Mouse (Mus musculus): ENCODE measurements around the gene BC024063. TPM values are rescaled to one million over a fixed set of nuclear protein-coding genes. Genes with fewer than 3 reads are reported as not detected.
"Not testable (repeated sequence)": the region's sequence is repeated elsewhere in the genome, so short reads cannot be mapped to it uniquely, and the experiment has no call there.

BC024063 gene
- 10.3 and 10.7 TPM in 2 replicates for polyA plus RNA-seq (2014; fragmentation: Nextera tagmentation; extraction: Ambion mirVana)

GRCm38 (mm10) chr10:82082728-82083621 lies at the start of gene BC024063:
Gene BC024063 (plus strand): TSS chr10:82083353.
- peak within 1 kb of the TSS; percentile 55 for H3K9ac ChIP-seq (ENCODE audit: low read length)
- not testable (repeated sequence) for H3K27me3 ChIP-seq (replicated peaks; ENCODE audit: control insufficient read depth, insufficient read depth, low read length); H3K4me1 ChIP-seq (ENCODE audit: control insufficient read depth, insufficient read depth, low read length); H3K36me3 ChIP-seq (ENCODE audit: control insufficient read depth, insufficient read depth, low read length); H3K9me3 ChIP-seq (replicated peaks; ENCODE audit: control insufficient read depth, low read length)
- peak within 1 kb of the TSS; percentile 72 for H3K27ac ChIP-seq (ENCODE audit: low read depth, low read length)
- WGBS = 22% methylated on average over 42 of the region's 42 CpGs
- peak within 1 kb of the TSS; percentile 36 for H3K4me3 ChIP-seq (ENCODE audit: low read depth, low read length)
- ATAC-seq (peak; percentile 99), DNase-seq (ENCODE audit: low spot score) (peak; percentile 92)
- H3K4me2 ChIP-seq (ENCODE audit: low read length) = peak within 1 kb of the TSS; percentile 37

DNA sequence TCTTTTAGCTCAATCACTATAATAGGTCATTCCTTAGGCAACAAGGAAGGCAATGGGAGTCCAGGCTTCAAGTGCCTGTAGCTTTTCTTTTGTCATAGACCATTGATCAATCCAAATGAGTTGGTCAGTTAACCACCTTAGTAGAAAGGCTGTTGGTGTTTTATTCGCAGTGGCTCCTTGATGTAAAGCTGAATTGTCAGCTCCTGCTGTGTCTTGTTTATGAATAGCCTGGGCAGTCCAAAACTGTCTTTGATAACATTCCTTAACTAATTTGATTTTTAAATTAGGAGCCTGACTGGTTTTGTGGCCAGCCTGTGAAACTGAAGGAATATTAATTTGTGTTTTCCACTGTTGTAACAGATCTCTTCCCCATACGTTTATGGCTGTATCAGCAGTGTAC lies 41.0 kb upstream of the BC024063 start:
- no peak for ATAC-seq

GRCm38 (mm10) chr10:82046603-82047002 lies 36.5 kb upstream of the BC024063 start:
- no peak overlapping the region for H3K4me3 ChIP-seq (ENCODE audit: low read depth, low read length)
- no peak overlapping the region for H3K27ac ChIP-seq (ENCODE audit: low read depth, low read length)
- 87% methylated on average over 3 of the region's 3 CpGs for WGBS
- no peaks in the 10 kb centered on the region for H3K4me1 ChIP-seq (ENCODE audit: control insufficient read depth, insufficient read depth, low read length)
- no peaks in the 10 kb centered on the region for H3K36me3 ChIP-seq (ENCODE audit: control insufficient read depth, insufficient read depth, low read length)
- H3K9me3 ChIP-seq (replicated peaks; ENCODE audit: control insufficient read depth, low read length) = peaks cover 17% of the 10 kb centered on the region
- ATAC-seq (no peak), DNase-seq (ENCODE audit: low spot score) (no peak)
- H3K4me2 ChIP-seq (ENCODE audit: low read length) = no peak overlapping the region
- no peak overlapping the region for H3K9ac ChIP-seq (ENCODE audit: low read length)
- H3K27me3 ChIP-seq (replicated peaks; ENCODE audit: control insufficient read depth, insufficient read depth, low read length) = no peaks in the 10 kb centered on the region

More for the DNA sequence above, 41.0 kb upstream of the BC024063 start:
- Histone ChIP-seq H3K4me1 (ENCODE audit: control insufficient read depth, insufficient read depth, low read length) (no peaks in the 10 kb centered on the region), H3K36me3 (ENCODE audit: control insufficient read depth, insufficient read depth, low read length) (no peaks in the 10 kb centered on the region), H3K27me3 (replicated peaks; ENCODE audit: control insufficient read depth, insufficient read depth, low read length) (no peaks in the 10 kb centered on the region), H3K4me3 (ENCODE audit: low read depth, low read length) (no peak overlapping the region), H3K9ac (ENCODE audit: low read length) (no peak overlapping the region), H3K27ac (ENCODE audit: low read depth, low read length) (no peak overlapping the region), H3K4me2 (ENCODE audit: low read length) (no peak overlapping the region), H3K9me3 (replicated peaks; ENCODE audit: control insufficient read depth, low read length) (no peaks in the 10 kb centered on the region)
- no peak for DNase-seq (ENCODE audit: low spot score)
- WGBS = 81% methylated on average over 2 of the region's 2 CpGs

DNA sequence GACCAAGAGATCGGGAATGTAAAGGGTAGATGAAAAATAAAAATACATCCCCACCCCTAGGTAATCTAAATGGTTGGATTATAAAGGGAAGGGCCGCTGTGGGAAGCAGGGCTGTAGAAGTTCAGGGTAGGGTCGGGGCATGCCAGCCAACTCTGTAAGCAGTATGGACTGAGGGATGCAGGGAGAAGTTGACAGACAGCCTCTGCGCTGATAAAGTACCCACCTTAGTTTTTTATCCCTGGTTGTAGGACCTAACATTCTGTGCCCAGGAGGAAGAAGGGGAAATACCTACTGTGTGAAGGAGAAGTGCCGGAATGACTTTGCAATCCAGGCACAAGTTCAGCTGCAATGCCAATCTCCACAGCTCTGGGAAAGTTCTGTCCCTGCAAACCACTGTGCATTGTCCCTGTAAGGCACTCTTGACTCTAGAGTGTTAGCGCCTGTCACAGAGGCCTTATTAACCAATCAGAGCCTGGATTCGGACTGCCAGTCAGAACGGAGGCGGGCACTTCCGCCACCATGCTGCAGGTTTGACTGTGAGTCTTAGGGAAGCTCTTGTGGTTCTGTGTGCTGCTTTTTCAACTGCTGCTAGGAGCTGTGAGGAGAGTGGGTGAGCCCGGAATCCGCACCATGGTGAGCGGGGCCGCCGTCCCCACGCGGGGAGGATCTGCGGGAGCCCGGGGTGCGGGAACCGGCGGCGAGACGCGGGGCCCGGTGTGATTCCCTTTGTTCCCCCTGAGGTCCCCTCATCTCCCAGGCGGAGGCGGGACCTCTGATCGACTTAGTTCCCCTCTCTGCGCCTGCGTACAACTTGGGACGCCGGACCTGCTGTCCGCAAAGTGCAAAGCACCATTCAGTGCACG lies 35.3 kb upstream of the BC024063 start, which contains the start of gene Zfp873:
Zfp873 (plus strand) TSS at position 527 of the 863 bp plus-strand sequence.
- peak within 1 kb of the TSS; percentile 64 for H3K4me3 ChIP-seq (ENCODE audit: low read depth, low read length)
- DNase-seq (ENCODE audit: low spot score) = peak; percentile 96
- peak within 1 kb of the TSS; percentile 98 for H3K27ac ChIP-seq (ENCODE audit: low read depth, low read length)
- no peaks in the 10 kb centered on the region for H3K4me1 ChIP-seq (ENCODE audit: control insufficient read depth, insufficient read depth, low read length)
- H3K36me3 ChIP-seq (ENCODE audit: control insufficient read depth, insufficient read depth, low read length) = no peaks in the 10 kb centered on the region
- WGBS = 14% methylated on average over 35 of the region's 35 CpGs
- peak; percentile 100 for ATAC-seq
- no peaks in the 10 kb centered on the region for H3K27me3 ChIP-seq (replicated peaks; ENCODE audit: control insufficient read depth, insufficient read depth, low read length)
- H3K9me3 ChIP-seq (replicated peaks; ENCODE audit: control insufficient read depth, low read length) = peaks cover 29% of the 10 kb centered on the region
- H3K4me2 ChIP-seq (ENCODE audit: low read length) = peak within 1 kb of the TSS; percentile 54
- H3K9ac ChIP-seq (ENCODE audit: low read length) = peak within 1 kb of the TSS; percentile 92

GRCm38 (mm10) chr10:82048460-82048804 lies 34.7 kb upstream of the BC024063 start:
- H3K4me1 ChIP-seq (ENCODE audit: control insufficient read depth, insufficient read depth, low read length); H3K27me3 ChIP-seq (replicated peaks; ENCODE audit: control insufficient read depth, insufficient read depth, low read length); DNase-seq (ENCODE audit: low spot score); H3K36me3 ChIP-seq (ENCODE audit: control insufficient read depth, insufficient read depth, low read length); ATAC-seq: not testable (repeated sequence)
- Histone ChIP-seq H3K4me3 (ENCODE audit: low read depth, low read length) (peak overlapping the region; percentile 64), H3K4me2 (ENCODE audit: low read length) (peak overlapping the region; percentile 54), H3K27ac (ENCODE audit: low read depth, low read length) (peak overlapping the region; percentile 98), H3K9me3 (replicated peaks; ENCODE audit: control insufficient read depth, low read length) (peaks cover 35% of the 10 kb centered on the region), H3K9ac (ENCODE audit: low read length) (peak overlapping the region; percentile 92)
- WGBS = 30% methylated on average over 10 of the region's 10 CpGs

GRCm38 (mm10) chr10:82083622-82083971 lies 444 bp downstream of the BC024063 start:
- DNase-seq (ENCODE audit: low spot score); ATAC-seq; H3K4me1 ChIP-seq (ENCODE audit: control insufficient read depth, insufficient read depth, low read length); H3K27me3 ChIP-seq (replicated peaks; ENCODE audit: control insufficient read depth, insufficient read depth, low read length); H3K36me3 ChIP-seq (ENCODE audit: control insufficient read depth, insufficient read depth, low read length); H3K9me3 ChIP-seq (replicated peaks; ENCODE audit: control insufficient read depth, low read length): not testable (repeated sequence)
- Histone ChIP-seq H3K4me2 (ENCODE audit: low read length) (peak overlapping the region; percentile 37), H3K4me3 (ENCODE audit: low read depth, low read length) (peak overlapping the region; percentile 36), H3K9ac (ENCODE audit: low read length) (peak overlapping the region; percentile 55; the same call in 1 of the 2 replicates), H3K27ac (ENCODE audit: low read depth, low read length) (peak overlapping the region; percentile 72)
- WGBS = 32% methylated on average over 14 of the region's 14 CpGs

DNA sequence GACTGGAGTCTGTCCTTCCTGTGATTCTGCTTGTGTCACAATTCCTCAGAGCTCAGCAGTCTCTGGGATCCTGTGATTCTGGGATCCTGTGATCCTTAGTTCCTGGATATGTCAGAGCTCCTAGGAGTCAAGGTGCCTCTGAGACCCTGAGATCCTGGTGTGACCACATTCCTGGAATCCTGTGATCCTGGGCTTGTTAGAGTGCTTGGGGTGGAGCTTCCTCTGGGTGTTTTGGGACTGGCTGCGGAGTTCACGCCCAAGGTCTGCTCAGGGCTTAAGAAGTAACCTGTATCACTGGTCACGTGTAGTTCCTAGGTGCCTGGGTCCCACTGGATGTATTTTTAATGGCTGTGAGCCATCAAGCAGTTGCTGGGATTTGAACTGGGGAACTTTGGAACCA lies 34.1 kb downstream of the BC024063 start:
- Histone ChIP-seq H3K9me3 (replicated peaks; ENCODE audit: control insufficient read depth, low read length) (peaks cover 28% of the 10 kb centered on the region), H3K4me1 (ENCODE audit: control insufficient read depth, insufficient read depth, low read length) (no peaks in the 10 kb centered on the region), H3K27me3 (replicated peaks; ENCODE audit: control insufficient read depth, insufficient read depth, low read length) (no peaks in the 10 kb centered on the region), H3K36me3 (ENCODE audit: control insufficient read depth, insufficient read depth, low read length) (no peaks in the 10 kb centered on the region), H3K27ac (ENCODE audit: low read depth, low read length) (no peak overlapping the region), H3K4me2 (ENCODE audit: low read length) (no peak overlapping the region), H3K9ac (ENCODE audit: low read length) (no peak overlapping the region), H3K4me3 (ENCODE audit: low read depth, low read length) (no peak overlapping the region)
- DNase-seq (ENCODE audit: low spot score) (no peak), ATAC-seq (no peak)
- WGBS = 78% methylated on average over 3 of the region's 3 CpGs

GRCm38 (mm10) chr10:82127850-82128401 lies 44.8 kb downstream of the BC024063 start, which contains the start of gene AU041133:
Gene AU041133 (plus strand): TSS chr10:82128013.
- no peaks in the 10 kb centered on the region for H3K27me3 ChIP-seq (replicated peaks; ENCODE audit: control insufficient read depth, insufficient read depth, low read length)
- H3K9ac ChIP-seq (ENCODE audit: low read length) = peak within 1 kb of the TSS; percentile 69
- whole genome bisulfite sequencing = 4% methylated on average over 41 of the region's 41 CpGs
- ATAC-seq (peak; percentile 100), DNase-seq (ENCODE audit: low spot score) (peak; percentile 95)
- peak within 1 kb of the TSS; percentile 79 for H3K27ac ChIP-seq (ENCODE audit: low read depth, low read length)
- peak within 1 kb of the TSS; percentile 29 for H3K4me2 ChIP-seq (ENCODE audit: low read length)
- H3K36me3 ChIP-seq (ENCODE audit: control insufficient read depth, insufficient read depth, low read length) = no peaks in the 10 kb centered on the region
- peaks cover 39% of the 10 kb centered on the region for H3K9me3 ChIP-seq (replicated peaks; ENCODE audit: control insufficient read depth, low read length)
- peak within 1 kb of the TSS; percentile 54 for H3K4me3 ChIP-seq (ENCODE audit: low read depth, low read length)
- no peaks in the 10 kb centered on the region for H3K4me1 ChIP-seq (ENCODE audit: control insufficient read depth, insufficient read depth, low read length)

Data from forebrain, embryonic 14.5 days (tissue).